Mouse (Mus musculus) mouse embryonic stem cell (cell line): ENCODE measurements around the gene Hspb8.

ENCODE experiments used
- in situ Hi-C, 2 experiments: fragments of 300-500 bp; cut with MboI; formaldehyde crosslinking; loops; 1 replicate in 1 of 2; 3 replicates in 1 of 2; pipeline ENCODE4 v1.14.3; 2019 to 2020; ENCODE audit warnings: low sequenced_read_pairs in 2 of 2, low pct_unique_long_range_greater_than_20kb in 1 of 2, mixed read lengths in 1 of 2; ENCODE audit not compliant: unreplicated experiment in 1 of 2

The Hspb8 gene

GRCm38 (mm10) chr5:116422699-116423201 is at the start of gene Hspb8:
Gene Hspb8, minus strand, starts transcription at chr5:116422864.
- in situ Hi-C loops = no loop called here

- in situ Hi-C loops = no loop called here
These were observed 38.8 kb upstream of the Hspb8 start for GRCm38 (mm10) chr5:116461354-116462042.

GRCm38 (mm10) chr5:116459970-116460369 is 37.3 kb upstream of the Hspb8 start:
- in situ Hi-C loops = no loop called here

DNA sequence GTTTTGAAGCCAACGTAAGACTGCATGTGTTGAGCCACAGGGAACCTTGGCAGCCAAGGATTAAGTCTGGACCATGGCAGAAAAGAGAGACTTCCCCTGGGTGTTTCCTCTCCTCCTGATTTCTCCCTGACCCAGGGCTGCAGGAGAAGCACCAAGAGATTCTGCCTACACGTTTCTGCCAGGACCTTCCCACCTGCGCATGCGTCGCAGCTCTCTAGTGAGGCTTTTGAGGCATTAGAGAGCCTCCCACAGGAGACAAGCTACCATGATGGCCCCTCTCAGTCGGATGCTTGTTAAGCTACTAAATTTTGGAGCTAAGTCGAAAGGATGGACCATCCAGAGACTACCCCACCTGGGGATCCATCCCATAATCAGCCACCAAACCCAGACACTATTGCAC is 35.1 kb upstream of the Hspb8 start:
- in situ Hi-C loops = no loop called here

- in situ Hi-C loops = no loop called here
These were observed 34.3 kb upstream of the Hspb8 start for GRCm38 (mm10) chr5:116456796-116457515.

- in situ Hi-C loops = no loop called here
These were observed 30.8 kb upstream of the Hspb8 start for GRCm38 (mm10) chr5:116453401-116453851.

GRCm38 (mm10) chr5:116450901-116451300 is 28.2 kb upstream of the Hspb8 start:
- in situ Hi-C loops = no loop called here

- in situ Hi-C loops = no loop called here
These were observed 27.0 kb upstream of the Hspb8 start for GRCm38 (mm10) chr5:116449522-116450225.

GRCm38 (mm10) chr5:116448409-116449191 is 25.9 kb upstream of the Hspb8 start:
- in situ Hi-C loops = no loop called here

GRCm38 (mm10) chr5:116447821-116448350 is 25.2 kb upstream of the Hspb8 start:
- in situ Hi-C loops = no loop called here

GRCm38 (mm10) chr5:116446552-116446951 is 23.9 kb upstream of the Hspb8 start:
- in situ Hi-C loops = no loop called here

DNA sequence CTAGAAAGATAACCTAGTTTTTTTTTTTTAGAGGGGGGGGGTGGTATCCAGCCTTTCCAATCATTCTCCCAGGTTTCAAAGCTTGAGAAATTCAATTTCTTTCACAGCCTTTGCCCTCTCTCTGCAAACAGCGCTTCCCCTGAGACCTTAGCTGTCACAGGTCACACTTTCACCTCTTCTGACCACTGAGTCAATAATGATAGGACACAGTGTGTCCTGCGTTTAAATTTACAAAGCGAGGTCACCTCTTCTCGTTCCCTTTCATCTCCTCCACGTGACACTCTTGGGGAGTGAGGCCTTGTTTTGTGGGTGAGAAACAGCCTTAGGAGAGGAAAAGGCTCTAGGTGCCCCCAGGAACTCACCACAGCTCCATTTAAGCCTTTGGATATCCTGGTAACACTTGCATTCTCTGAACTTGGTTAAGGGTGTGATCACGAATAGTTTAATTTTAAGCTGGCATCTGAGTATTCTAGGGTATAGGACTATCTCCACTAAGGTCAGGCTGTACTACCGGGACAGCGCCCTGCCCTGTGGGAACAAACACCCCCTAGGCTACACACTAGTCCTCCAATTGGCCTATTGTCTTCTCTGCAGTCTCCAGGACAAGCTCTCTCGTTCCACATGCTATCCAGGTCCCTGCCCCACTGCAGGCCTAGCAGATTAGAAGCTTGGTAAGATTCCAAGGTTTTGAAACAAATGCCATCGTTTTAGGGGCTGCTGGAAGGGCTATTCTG is 23.1 kb upstream of the Hspb8 start:
- in situ Hi-C loops = no loop called here

GRCm38 (mm10) chr5:116444517-116444916 is 21.9 kb upstream of the Hspb8 start:
- in situ Hi-C loops = no loop called here

DNA sequence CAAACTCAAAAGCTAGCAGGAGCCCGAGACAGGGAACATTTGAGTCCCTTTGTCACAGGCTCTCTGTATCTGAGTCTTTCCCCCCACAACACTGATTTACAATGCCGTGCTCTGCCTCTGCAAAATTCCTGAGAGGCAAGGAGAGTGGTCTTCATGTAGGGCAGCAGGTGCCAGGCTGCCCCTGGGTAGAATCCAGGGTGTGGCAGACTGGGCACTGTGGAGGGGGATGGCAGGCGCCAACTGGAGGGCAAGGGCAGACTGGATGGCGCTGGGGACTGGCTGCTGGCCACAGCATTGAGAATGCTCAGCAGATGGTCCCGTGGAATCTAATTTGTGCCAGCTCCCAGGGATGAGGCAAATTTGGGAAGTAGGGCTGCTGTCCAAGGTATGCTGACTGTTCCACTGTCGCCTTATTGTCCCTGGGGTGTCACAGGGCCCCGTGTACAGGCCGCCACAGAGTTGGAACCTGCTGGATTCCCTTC is 20.8 kb upstream of the Hspb8 start:
- in situ Hi-C loops = no loop called here

- in situ Hi-C loops = no loop called here
These were observed 20.2 kb upstream of the Hspb8 start for GRCm38 (mm10) chr5:116442697-116443458.

DNA sequence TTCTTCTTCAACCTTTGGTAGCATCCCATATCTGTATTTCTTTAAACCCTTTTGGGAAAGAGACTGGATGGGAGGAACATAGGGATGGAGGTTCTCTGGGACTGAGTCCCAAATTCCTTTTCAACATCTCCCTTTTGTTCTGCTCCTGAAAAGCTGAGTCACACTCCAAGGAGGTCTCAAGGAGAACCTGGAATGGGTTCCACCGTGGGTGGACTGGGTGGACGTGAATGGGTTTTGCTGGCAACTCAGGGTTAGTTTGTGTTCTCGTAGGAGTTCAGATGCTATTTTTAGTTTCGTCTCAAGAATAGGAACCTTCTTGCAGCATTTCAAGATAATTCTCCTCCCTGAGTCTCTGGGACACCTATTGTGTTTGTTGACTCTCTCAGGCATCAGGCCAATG is 17.6 kb upstream of the Hspb8 start:
- in situ Hi-C loops = no loop called here

GRCm38 (mm10) chr5:116438328-116438727 is 15.7 kb upstream of the Hspb8 start:
- in situ Hi-C loops = no loop called here
